Mouse (Mus musculus): Measurements from ENCODE around the gene Fam161b. TPM values are rescaled to one million over a fixed set of nuclear protein-coding genes. Genes with fewer than 3 reads are reported as not detected.

Gene Fam161b
- polyA plus RNA-seq, 1 experiment from 2014 or later, result 5.8 TPM

DNA sequence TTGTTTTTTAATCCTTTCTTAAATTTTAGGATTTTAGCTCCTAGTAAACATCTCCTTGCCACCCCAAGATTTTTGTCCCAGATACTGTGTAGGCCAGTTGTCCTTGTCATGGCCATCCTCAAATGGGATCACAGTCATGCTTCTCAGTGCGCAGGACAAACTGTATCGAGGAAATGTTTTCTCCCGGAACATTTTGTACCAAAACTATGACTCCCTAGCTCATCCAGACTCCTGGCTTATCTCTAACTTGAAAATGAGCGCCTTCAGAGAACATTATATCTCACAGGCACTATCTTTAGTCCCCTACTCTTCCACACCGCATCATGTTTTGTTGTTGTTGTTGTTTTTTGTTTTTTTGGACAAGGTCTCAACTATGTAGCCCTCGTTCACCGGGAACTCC, 45.6 kb downstream of the Fam161b start:
- peak overlapping the region; percentile 99 for H3K4me3 ChIP-seq (replicated peaks)
- ATAC-seq (ENCODE audit: insufficient number of reproducible peaks, low FRiP score, low TSS enrichment, low read depth), result no peak
- WGBS, result 30% methylated on average over 7 of the region's 7 CpGs
- H3K9ac ChIP-seq, result peak overlapping the region; percentile 91; the same call in 1 of the 2 replicates
- H3K27me3 ChIP-seq, result no peaks in the 10 kb centered on the region
- H3K27ac ChIP-seq (replicated peaks), result peak overlapping the region; percentile 98
- H3K4me1 ChIP-seq, result peaks cover 19% of the 10 kb centered on the region
- H3K4me2 ChIP-seq (replicated peaks), result peak overlapping the region; percentile 68
- no peaks in the 10 kb centered on the region for H3K9me3 ChIP-seq (replicated peaks)
- no peaks in the 10 kb centered on the region for H3K36me3 ChIP-seq

DNA sequence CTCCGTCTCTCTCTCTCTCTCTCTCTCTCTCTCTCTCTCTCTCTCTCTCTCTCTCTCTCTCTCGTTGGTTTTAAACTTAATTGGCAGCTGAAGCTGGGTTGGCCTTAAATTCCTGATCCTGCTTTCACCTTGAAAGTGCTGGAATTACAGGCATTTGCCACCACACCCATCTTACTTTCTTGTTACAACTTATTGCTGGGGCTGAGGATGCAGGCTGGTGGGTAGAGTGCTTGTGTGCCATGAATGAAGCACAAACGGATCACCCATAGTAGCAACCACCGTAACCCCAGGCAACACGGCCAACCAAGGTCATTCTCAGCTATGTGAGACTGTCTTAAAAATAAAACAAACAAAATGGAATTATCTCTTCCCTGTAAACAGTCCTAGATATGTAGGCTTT, 50.3 kb downstream of the Fam161b start:
- Histone ChIP-seq H3K4me3 (replicated peaks) (no peak overlapping the region), H3K4me2 (replicated peaks) (no peak overlapping the region), H3K27ac (replicated peaks) (no peak overlapping the region), H3K36me3 (0 out of 2 replicates have a peak, but pooled peaks cover 4% of the 10 kb centered on the region), H3K27me3 (no peaks in the 10 kb centered on the region), H3K4me1 (peaks cover 5% of the 10 kb centered on the region; the same call in 1 of the 2 replicates), H3K9ac (no peak overlapping the region), H3K9me3 (replicated peaks) (no peaks in the 10 kb centered on the region)
- ATAC-seq (ENCODE audit: insufficient number of reproducible peaks, low FRiP score, low TSS enrichment, low read depth), result no peak
- WGBS, result 60% methylated on average over 4 of the region's 5 CpGs

DNA sequence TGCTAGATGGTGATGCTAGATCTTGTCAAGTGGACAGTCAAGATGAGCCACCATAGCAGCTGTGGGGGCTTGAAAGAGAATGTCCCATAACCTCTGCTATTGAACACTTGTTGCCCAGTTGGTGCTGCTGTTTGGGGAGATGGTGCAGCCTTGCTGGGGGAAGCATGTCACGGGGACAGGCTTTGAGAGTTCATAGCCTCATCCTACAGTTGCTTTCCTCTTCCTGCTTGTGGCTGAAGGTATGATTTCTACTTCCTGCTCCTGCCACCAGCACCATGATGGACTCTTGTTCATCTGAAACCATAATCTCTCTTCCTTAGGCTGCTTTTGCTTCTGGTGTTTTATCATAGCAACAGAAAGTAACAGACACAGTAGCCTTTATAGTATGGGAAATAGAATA, 57.1 kb downstream of the Fam161b start:
- no peak overlapping the region for H3K4me2 ChIP-seq (replicated peaks)
- no peaks in the 10 kb centered on the region for H3K9me3 ChIP-seq (replicated peaks)
- WGBS, result 88% methylated on average over 1 of the region's 1 CpGs
- H3K36me3 ChIP-seq, result 0 out of 2 replicates have a peak, but pooled peaks cover 9% of the 10 kb centered on the region
- no peaks in the 10 kb centered on the region for H3K4me1 ChIP-seq
- no peak for ATAC-seq (ENCODE audit: insufficient number of reproducible peaks, low FRiP score, low TSS enrichment, low read depth)
- no peak overlapping the region for H3K9ac ChIP-seq
- H3K27ac ChIP-seq (replicated peaks), result no peak overlapping the region
- no peak overlapping the region for H3K4me3 ChIP-seq (replicated peaks)
- no peaks in the 10 kb centered on the region for H3K27me3 ChIP-seq

DNA sequence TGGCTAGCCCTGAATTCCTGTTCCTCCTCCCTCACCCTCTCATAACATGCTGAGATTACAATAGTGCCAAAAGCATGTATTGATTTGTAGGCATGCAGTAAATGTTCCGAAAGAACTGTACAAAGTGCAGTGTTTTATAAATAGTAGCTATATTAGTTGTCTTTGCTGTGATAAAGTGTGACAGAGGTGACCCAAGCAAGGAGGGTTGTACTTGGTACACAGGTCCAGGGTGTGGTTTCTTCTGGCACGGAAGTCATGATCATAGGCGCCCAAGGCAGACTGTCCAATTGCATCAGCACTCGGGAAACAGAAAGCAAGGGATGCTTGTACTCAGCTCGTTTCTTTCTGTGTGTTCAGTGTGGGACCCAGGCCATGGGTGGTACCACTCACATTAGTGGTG, 57.5 kb downstream of the Fam161b start:
- no peaks in the 10 kb centered on the region for H3K9me3 ChIP-seq (replicated peaks)
- no peak for ATAC-seq (ENCODE audit: insufficient number of reproducible peaks, low FRiP score, low TSS enrichment, low read depth)
- no peak overlapping the region for H3K9ac ChIP-seq
- no peaks in the 10 kb centered on the region for H3K27me3 ChIP-seq
- peaks cover 12% of the 10 kb centered on the region; the same call in 1 of the 2 replicates for H3K36me3 ChIP-seq
- no peak overlapping the region for H3K4me2 ChIP-seq (replicated peaks)
- WGBS, result 87% methylated on average over 5 of the region's 5 CpGs
- H3K27ac ChIP-seq (replicated peaks), result no peak overlapping the region
- no peak overlapping the region for H3K4me3 ChIP-seq (replicated peaks)
- no peaks in the 10 kb centered on the region for H3K4me1 ChIP-seq

DNA sequence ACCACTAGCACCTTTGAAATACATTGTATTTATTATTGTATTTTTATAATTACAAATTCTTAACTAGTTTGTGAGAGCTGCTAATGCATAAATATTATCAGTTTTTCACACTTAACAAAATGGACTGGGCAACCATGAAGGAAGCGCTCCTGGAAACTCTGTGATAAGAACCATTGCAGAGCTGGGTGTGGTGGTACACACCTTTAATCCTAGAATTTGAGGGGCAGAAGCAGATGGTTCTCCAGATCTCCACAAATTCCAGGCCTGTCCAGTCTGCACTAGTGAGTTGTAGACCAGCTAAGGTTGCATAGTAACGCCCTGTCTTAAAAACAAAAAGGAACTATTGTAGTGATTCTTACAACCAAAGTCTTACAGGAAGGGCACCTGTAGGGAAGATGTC, 62.4 kb downstream of the Fam161b start:
- Histone ChIP-seq H3K9me3 (replicated peaks) (no peaks in the 10 kb centered on the region), H3K4me1 (no peaks in the 10 kb centered on the region), H3K9ac (no peak overlapping the region), H3K27ac (replicated peaks) (no peak overlapping the region), H3K27me3 (no peaks in the 10 kb centered on the region), H3K36me3 (peaks cover 12% of the 10 kb centered on the region; the same call in 1 of the 2 replicates), H3K4me2 (replicated peaks) (no peak overlapping the region), H3K4me3 (replicated peaks) (no peak overlapping the region)
- WGBS, result 95% methylated on average over 2 of the region's 2 CpGs
- no peak for ATAC-seq (ENCODE audit: insufficient number of reproducible peaks, low FRiP score, low TSS enrichment, low read depth)

DNA sequence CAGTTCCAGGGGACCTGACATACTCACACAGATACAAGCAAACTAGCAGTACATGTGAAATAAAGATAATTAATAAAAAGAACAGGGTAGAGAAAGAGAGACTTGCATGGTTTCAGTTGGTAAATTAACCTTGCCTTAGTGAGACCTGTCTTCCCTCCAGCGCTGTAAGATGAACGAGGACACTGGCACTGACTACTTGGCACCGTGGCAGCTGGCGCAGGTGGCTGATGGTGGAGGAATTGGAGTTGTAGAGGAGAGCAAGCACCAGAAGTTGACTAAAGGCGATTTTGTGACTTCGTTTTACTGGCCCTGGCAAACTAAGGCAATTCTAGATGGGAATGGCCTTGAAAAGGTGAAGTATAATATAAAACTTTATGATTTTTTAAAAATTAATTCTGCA, 63.8 kb downstream of the Fam161b start:
- H3K4me3 ChIP-seq (replicated peaks), result no peak overlapping the region

More for the DNA sequence above, 63.8 kb downstream of the Fam161b start:
- H3K9ac ChIP-seq, result no peak overlapping the region
- no peak for ATAC-seq (ENCODE audit: insufficient number of reproducible peaks, low FRiP score, low TSS enrichment, low read depth)
- peaks cover 17% of the 10 kb centered on the region for H3K36me3 ChIP-seq
- no peaks in the 10 kb centered on the region for H3K9me3 ChIP-seq (replicated peaks)
- H3K4me1 ChIP-seq, result no peaks in the 10 kb centered on the region
- 90% methylated on average over 6 of the region's 6 CpGs for WGBS
- no peak overlapping the region for H3K4me2 ChIP-seq (replicated peaks)
- no peak overlapping the region for H3K27ac ChIP-seq (replicated peaks)
- no peaks in the 10 kb centered on the region for H3K27me3 ChIP-seq

Other genes with a start within 250 kb of the Fam161b start
- gene Dnal1, start 247.5 kb downstream of the Fam161b start, polyA plus RNA-seq (2015; fragmentation: Nextera tagmentation; extraction: Ambion mirVana), result 6.0 and 6.3 TPM in 2 replicates
- gene Pnma1, start 213.3 kb downstream of the Fam161b start, polyA plus RNA-seq (2015; fragmentation: Nextera tagmentation; extraction: Ambion mirVana), result 1.8 and 3.0 TPM in 2 replicates
- gene Elmsan1, start 143.0 kb downstream of the Fam161b start, polyA plus RNA-seq (2015; fragmentation: Nextera tagmentation; extraction: Ambion mirVana), result 15.4 and 15.9 TPM in 2 replicates
- 16.8 and 17.0 TPM in 2 replicates for gene Ptgr2, start 76.6 kb downstream of the Fam161b start, polyA plus RNA-seq (2015; fragmentation: Nextera tagmentation; extraction: Ambion mirVana)
- 80.1 and 81.7 TPM in 2 replicates for gene Zfp410, start 45.0 kb downstream of the Fam161b start, polyA plus RNA-seq (2015; fragmentation: Nextera tagmentation; extraction: Ambion mirVana)
- 41.4 and 42.6 TPM in 2 replicates for gene Coq6, start 176 bp downstream of the Fam161b start, polyA plus RNA-seq (2015; fragmentation: Nextera tagmentation; extraction: Ambion mirVana)
- 22.0 and 24.1 TPM in 2 replicates for gene Entpd5, start 47.2 kb upstream of the Fam161b start, polyA plus RNA-seq (2015; fragmentation: Nextera tagmentation; extraction: Ambion mirVana)
- 4.1 and 5.4 TPM in 2 replicates for gene Bbof1, start 47.2 kb upstream of the Fam161b start, polyA plus RNA-seq (2015; fragmentation: Nextera tagmentation; extraction: Ambion mirVana)
- gene Rnf113a2, start 55.4 kb upstream of the Fam161b start, polyA plus RNA-seq (2015; fragmentation: Nextera tagmentation; extraction: Ambion mirVana), result 23.5 and 23.8 TPM in 2 replicates
- 31.9 and 36.1 TPM in 2 replicates for gene Aldh6a1, start 89.2 kb upstream of the Fam161b start, polyA plus RNA-seq (2015; fragmentation: Nextera tagmentation; extraction: Ambion mirVana)
- gene Lin52, start 89.6 kb upstream of the Fam161b start, polyA plus RNA-seq (2015; fragmentation: Nextera tagmentation; extraction: Ambion mirVana), result 19.6 and 21.1 TPM in 2 replicates
- 0.07 and 0.28 TPM in 2 replicates for gene Vsx2, start 207.9 kb upstream of the Fam161b start, polyA plus RNA-seq (2015; fragmentation: Nextera tagmentation; extraction: Ambion mirVana)

All from embryonic facial prominence, embryonic 15.5 days (tissue).